Mouse (Mus musculus) layer of hippocampus, postnatal 14 days (tissue): Measurements from ENCODE around the gene Ppil4. TPM values are rescaled to one million over a fixed set of nuclear protein-coding genes. Genes with fewer than 3 reads are reported as not detected.

Experiments
- DNase-seq, 2 experiments: peaks; one replicate each; pipeline ENCODE4 v3.0.0; 2021 to 2022; ENCODE audit warnings: low spot score in 2 of 2, mixed read lengths in 1 of 2
- microRNA-seq, 2 experiments: library from miRNA; unstranded; fragments of <30 nt; microRNA quantifications; one replicate each; pipeline ENCODE4 v1.2.0; 2021
- total RNA-seq, 2 experiments: library from RNA; stranded (reverse); gene quantifications; 2 replicates each; pipeline ENCODE4 v1.2.3; 2021

The Ppil4 gene
- total RNA-seq, 2 experiments from 2014 or later: 32.7 to 35.4 TPM

- no peak for DNase-seq
These were observed 67.8 kb downstream of the Ppil4 start for GRCm38 (mm10) chr10:7860494-7860893.

GRCm38 (mm10) chr10:7861259-7861936, 68.7 kb downstream of the Ppil4 start:
- no peak for DNase-seq

- no peak for DNase-seq
These were observed 69.4 kb downstream of the Ppil4 start for GRCm38 (mm10) chr10:7861937-7862657.

GRCm38 (mm10) chr10:7863411-7863810, 70.7 kb downstream of the Ppil4 start:
- DNase-seq: no peak

GRCm38 (mm10) chr10:7864184-7864583, 71.5 kb downstream of the Ppil4 start:
- no peak for DNase-seq

- DNase-seq: no peak
These were observed 72.1 kb downstream of the Ppil4 start for GRCm38 (mm10) chr10:7864806-7865205.

- DNase-seq: no peak
These were observed 74.3 kb downstream of the Ppil4 start for GRCm38 (mm10) chr10:7866762-7867665.

- no peak for DNase-seq
These were observed 75.0 kb downstream of the Ppil4 start for GRCm38 (mm10) chr10:7867666-7868030.

- DNase-seq: no peak
These were observed 77.1 kb downstream of the Ppil4 start for GRCm38 (mm10) chr10:7869746-7870145.

GRCm38 (mm10) chr10:7870571-7871315, 78.1 kb downstream of the Ppil4 start:
- peak; percentile 37 to 55 for DNase-seq

GRCm38 (mm10) chr10:7871381-7872020, 78.8 kb downstream of the Ppil4 start:
- no peak for DNase-seq

Small RNA genes within 50 kb of the gene (microRNA-seq; reads per million reads assigned to microRNA genes)
- 0 to 1.7 reads per million in 2 experiments for gene Mir5104

Other genes with a start within 250 kb of the Ppil4 start
- gene Lrp11, start 203.1 kb upstream of the Ppil4 start, total RNA-seq: 100 to 1,000 TPM; 161 to 173 TPM
- 1 to 10 TPM; 4.1 to 4.7 TPM for gene Nup43, start 125.4 kb upstream of the Ppil4 start, total RNA-seq
- 100 to 1,000 TPM; 145 TPM for gene Pcmt1, start 111.8 kb upstream of the Ppil4 start, total RNA-seq
- gene Lats1, start 111.7 kb upstream of the Ppil4 start, total RNA-seq: 10 to 100 TPM; 46.5 to 47.4 TPM
- gene Katna1, start 66.9 kb upstream of the Ppil4 start, total RNA-seq: 10 to 100 TPM; 14.1 to 15.0 TPM
- 10 to 100 TPM; 22.5 to 25.0 TPM for gene Ginm1, start 67 bp upstream of the Ppil4 start, total RNA-seq
- gene Zc3h12d, start 39.6 kb downstream of the Ppil4 start, total RNA-seq: under 1 TPM; 0.09 to 0.21 TPM
- gene Tab2, start 163.3 kb downstream of the Ppil4 start, total RNA-seq: 10 to 100 TPM; 62.7 to 66.0 TPM